Mouse (Mus musculus) embryonic facial prominence, embryonic 10.5 days (tissue): ENCODE data around the gene Frmpd1. TPM values are rescaled to one million over a fixed set of nuclear protein-coding genes. Genes with fewer than 3 reads are reported as not detected.

Source experiments
- DNase-seq: peaks from one replicate; pipeline ENCODE4 v3.0.0-alpha.2; 2017; ENCODE audit warnings: low spot score
- H3K27ac ChIP-seq: fragments of 300-500 bp; sonication (generic); replicated peaks from 2 replicates; pipeline ENCODE4 v1.5.1; 2016; ENCODE audit warnings: mild to moderate bottlenecking
- H3K27me3 ChIP-seq: fragments of 300-500 bp; sonication (generic); replicated peaks from 2 replicates; pipeline ENCODE4 v1.6.1; 2016; ENCODE audit warnings: low read depth, mild to moderate bottlenecking; ENCODE audit not compliant: poor library complexity, severe bottlenecking
- H3K36me3 ChIP-seq: fragments of 300-500 bp; sonication (generic); replicated peaks from 2 replicates; pipeline ENCODE4 v1.6.1; 2016; ENCODE audit warnings: mild to moderate bottlenecking, moderate library complexity
- H3K4me1 ChIP-seq: fragments of 300-500 bp; sonication (generic); 2 replicates; pipeline ENCODE4 v1.6.1; 2016
- H3K4me3 ChIP-seq: fragments of 300-500 bp; sonication (generic); 2 replicates; pipeline ENCODE4 v1.5.1; 2016; ENCODE audit warnings: mild to moderate bottlenecking, moderate library complexity
- H3K9me3 ChIP-seq: fragments of 300-500 bp; sonication (generic); 2 replicates; pipeline ENCODE4 v1.6.1; 2016; ENCODE audit warnings: mild to moderate bottlenecking
- WGBS: fragments of 180-500 bp; shearing (Covaris S2); methylation state at CpG from one replicate; pipeline ENCODE4 v1.1.7; 2016; 5-methylcytosine and 5-hydroxymethylcytosine counted together
- polyA plus RNA-seq: library from polyadenylated mRNA; unstranded; fragments of >200 nt; fragmentation: Nextera tagmentation; extraction: Ambion mirVana; gene quantifications from 2 replicates; pipeline ENCODE4 v1.2.1, GENCODE M21; 2016

Gene Frmpd1
- polyA plus RNA-seq = 1.9 and 2.0 TPM in 2 replicates

GRCm38 (mm10) chr4:45184521-45185330, at the start of gene Frmpd1:
Frmpd1 (plus strand) TSS chr4:45184875.
- Histone ChIP-seq H3K27ac (peak within 1 kb of the TSS; percentile 83), H3K36me3 (no peaks in the 10 kb centered on the region), H3K4me1 (peaks cover 21% of the 10 kb centered on the region), H3K27me3 (peaks cover 75% of the 10 kb centered on the region), H3K4me3 (peak within 1 kb of the TSS; percentile 78), H3K9me3 (no peaks in the 10 kb centered on the region)
- DNase-seq = peak; percentile 78
- under 1% methylated on average over 85 of the region's 85 CpGs for WGBS

- Histone ChIP-seq H3K27me3 (no peaks in the 10 kb centered on the region), H3K4me3 (no peak overlapping the region), H3K36me3 (no peaks in the 10 kb centered on the region), H3K27ac (no peak overlapping the region), H3K9me3 (no peaks in the 10 kb centered on the region), H3K4me1 (peaks cover 20% of the 10 kb centered on the region)
- DNase-seq = peak; percentile 10
- 50% methylated on average over 4 of the region's 4 CpGs for WGBS
These were observed 47.0 kb upstream of the Frmpd1 start for GRCm38 (mm10) chr4:45137636-45138035.

- 74% methylated on average over 5 of the region's 5 CpGs for WGBS
- H3K9me3 ChIP-seq = no peaks in the 10 kb centered on the region
- H3K4me3 ChIP-seq = no peak overlapping the region
- H3K36me3 ChIP-seq = no peaks in the 10 kb centered on the region
- peak; percentile 9 for DNase-seq
- H3K4me1 ChIP-seq = peaks cover 26% of the 10 kb centered on the region
- no peak overlapping the region for H3K27ac ChIP-seq
- H3K27me3 ChIP-seq = no peaks in the 10 kb centered on the region
These were observed 42.8 kb upstream of the Frmpd1 start for GRCm38 (mm10) chr4:45141835-45142234.

- DNase-seq = peak; percentile 33
- H3K4me3 ChIP-seq = no peak overlapping the region
- H3K27ac ChIP-seq = no peak overlapping the region
- peaks cover 22% of the 10 kb centered on the region for H3K4me1 ChIP-seq
- H3K9me3 ChIP-seq = no peaks in the 10 kb centered on the region
- WGBS = 46% methylated on average over 11 of the region's 11 CpGs
- H3K27me3 ChIP-seq = no peaks in the 10 kb centered on the region
- no peaks in the 10 kb centered on the region for H3K36me3 ChIP-seq
These were observed 42.3 kb upstream of the Frmpd1 start for GRCm38 (mm10) chr4:45142411-45142810.

GRCm38 (mm10) chr4:45143005-45143404, 41.7 kb upstream of the Frmpd1 start:
- Histone ChIP-seq H3K27ac (0 out of 2 replicates have a peak overlapping the region, but pooled peaks have one; percentile 2), H3K9me3 (no peaks in the 10 kb centered on the region), H3K4me1 (peaks cover 17% of the 10 kb centered on the region), H3K36me3 (no peaks in the 10 kb centered on the region), H3K27me3 (no peaks in the 10 kb centered on the region), H3K4me3 (no peak overlapping the region)
- peak; percentile 15 for DNase-seq
- WGBS = 73% methylated on average over 8 of the region's 8 CpGs

GRCm38 (mm10) chr4:45156433-45156832, 28.2 kb upstream of the Frmpd1 start:
- Histone ChIP-seq H3K27ac (no peak overlapping the region), H3K4me3 (no peak overlapping the region), H3K4me1 (no peaks in the 10 kb centered on the region), H3K27me3 (no peaks in the 10 kb centered on the region), H3K36me3 (no peaks in the 10 kb centered on the region), H3K9me3 (no peaks in the 10 kb centered on the region)
- no peak for DNase-seq
- WGBS = 84% methylated on average over 3 of the region's 3 CpGs

- no peak for DNase-seq
- H3K36me3 ChIP-seq = no peaks in the 10 kb centered on the region
- no peak overlapping the region for H3K4me3 ChIP-seq
- WGBS = 74% methylated on average over 9 of the region's 9 CpGs
- H3K27ac ChIP-seq = no peak overlapping the region
- no peaks in the 10 kb centered on the region for H3K9me3 ChIP-seq
- no peaks in the 10 kb centered on the region for H3K27me3 ChIP-seq
- no peaks in the 10 kb centered on the region for H3K4me1 ChIP-seq
These were observed 26.1 kb upstream of the Frmpd1 start for GRCm38 (mm10) chr4:45158608-45159007.

- no peak overlapping the region for H3K4me3 ChIP-seq
- H3K27ac ChIP-seq = no peak overlapping the region
- no peaks in the 10 kb centered on the region for H3K4me1 ChIP-seq
- DNase-seq = no peak
- 79% methylated on average over 6 of the region's 6 CpGs for WGBS
- no peaks in the 10 kb centered on the region for H3K9me3 ChIP-seq
- no peaks in the 10 kb centered on the region for H3K27me3 ChIP-seq
- H3K36me3 ChIP-seq = no peaks in the 10 kb centered on the region
These were observed 23.9 kb upstream of the Frmpd1 start for GRCm38 (mm10) chr4:45160773-45161172.

GRCm38 (mm10) chr4:45163711-45164110, 21.0 kb upstream of the Frmpd1 start:
- no peaks in the 10 kb centered on the region for H3K9me3 ChIP-seq
- no peaks in the 10 kb centered on the region for H3K27me3 ChIP-seq
- no peak overlapping the region for H3K4me3 ChIP-seq
- H3K36me3 ChIP-seq = no peaks in the 10 kb centered on the region
- no peaks in the 10 kb centered on the region for H3K4me1 ChIP-seq
- WGBS = 38% methylated on average over 1 of the region's 1 CpGs
- no peak for DNase-seq
- H3K27ac ChIP-seq = no peak overlapping the region

- Histone ChIP-seq H3K27ac (no peak overlapping the region), H3K36me3 (no peaks in the 10 kb centered on the region), H3K4me1 (no peaks in the 10 kb centered on the region), H3K9me3 (no peaks in the 10 kb centered on the region), H3K27me3 (no peaks in the 10 kb centered on the region), H3K4me3 (no peak overlapping the region)
- no peak for DNase-seq
- WGBS = 75% methylated on average over 1 of the region's 1 CpGs
These were observed 19.2 kb upstream of the Frmpd1 start for GRCm38 (mm10) chr4:45165477-45165876.

GRCm38 (mm10) chr4:45165955-45166354, 18.7 kb upstream of the Frmpd1 start:
- WGBS = 83% methylated on average over 3 of the region's 3 CpGs
- H3K36me3 ChIP-seq = no peaks in the 10 kb centered on the region
- no peaks in the 10 kb centered on the region for H3K9me3 ChIP-seq
- H3K4me3 ChIP-seq = no peak overlapping the region
- H3K27ac ChIP-seq = no peak overlapping the region
- DNase-seq = no peak
- no peaks in the 10 kb centered on the region for H3K27me3 ChIP-seq
- H3K4me1 ChIP-seq = no peaks in the 10 kb centered on the region

- Histone ChIP-seq H3K36me3 (no peaks in the 10 kb centered on the region), H3K9me3 (no peaks in the 10 kb centered on the region), H3K4me1 (0 out of 2 replicates have a peak, but pooled peaks cover 3% of the 10 kb centered on the region), H3K27ac (peak overlapping the region; percentile 35; the same call in 1 of the 2 replicates), H3K27me3 (no peaks in the 10 kb centered on the region), H3K4me3 (no peak overlapping the region)
- WGBS = 85% methylated on average over 9 of the region's 9 CpGs
- no peak for DNase-seq
These were observed 13.3 kb upstream of the Frmpd1 start for GRCm38 (mm10) chr4:45171340-45171739.

- peaks cover 73% of the 10 kb centered on the region for H3K27me3 ChIP-seq
- 26% methylated on average over 13 of the region's 13 CpGs for WGBS
- H3K9me3 ChIP-seq = no peaks in the 10 kb centered on the region
- H3K27ac ChIP-seq = peak overlapping the region; percentile 83
- peaks cover 19% of the 10 kb centered on the region for H3K4me1 ChIP-seq
- no peak for DNase-seq
- H3K4me3 ChIP-seq = peak overlapping the region; percentile 78
- H3K36me3 ChIP-seq = no peaks in the 10 kb centered on the region
These were observed 706 bp upstream of the Frmpd1 start for GRCm38 (mm10) chr4:45183818-45184520.
